Mouse (Mus musculus) limb, embryonic 14.5 days (tissue): ENCODE results near the gene Cpsf2. TPM values are rescaled to one million over a fixed set of nuclear protein-coding genes. Genes with fewer than 3 reads are reported as not detected.

Experiments
- ATAC-seq: fragments of 200-750 bp; cut with Nextera tagmentation; 2 replicates; pipeline ENCODE4 v1.8.0; 2017; ENCODE audit warnings: low read depth, moderate number of reproducible peaks, moderate TSS enrichment; ENCODE audit not compliant: low FRiP score
- DNase-seq: peaks from one replicate; pipeline ENCODE4 v3.0.0-alpha.2; 2015; ENCODE audit warnings: low spot score
- H3K27ac ChIP-seq: fragments of 300-500 bp; sonication (generic); replicated peaks from 2 replicates; pipeline ENCODE4 v1.5.1; 2014; ENCODE audit warnings: low read depth, mild to moderate bottlenecking, low read length, moderate library complexity, mixed read lengths
- H3K27me3 ChIP-seq: fragments of 300-500 bp; sonication (generic); 2 replicates; pipeline ENCODE4 v1.6.1; 2014; ENCODE audit warnings: low read length, mixed read lengths; ENCODE audit not compliant: control insufficient read depth, insufficient read depth
- H3K36me3 ChIP-seq: fragments of 300-500 bp; sonication (generic); 2 replicates; pipeline ENCODE4 v1.6.1; 2014; ENCODE audit warnings: mild to moderate bottlenecking, low read length, moderate library complexity, mixed read lengths; ENCODE audit not compliant: control insufficient read depth, insufficient read depth
- H3K4me1 ChIP-seq: fragments of 300-500 bp; sonication (generic); 2 replicates; pipeline ENCODE4 v1.6.1; 2014; ENCODE audit warnings: antibody characterized with exemption, low read length, mixed read lengths; ENCODE audit not compliant: control insufficient read depth, insufficient read depth
- H3K4me2 ChIP-seq: fragments of 300-500 bp; sonication (generic); replicated peaks from 2 replicates; pipeline ENCODE4 v1.6.1; 2014; ENCODE audit warnings: low read depth, mild to moderate bottlenecking, low read length, moderate library complexity; ENCODE audit not compliant: severe bottlenecking
- H3K4me3 ChIP-seq: fragments of 300-500 bp; sonication (generic); replicated peaks from 2 replicates; pipeline ENCODE4 v1.5.1; 2014; ENCODE audit warnings: low read length
- H3K9ac ChIP-seq: fragments of 300-500 bp; sonication (generic); 2 replicates; pipeline ENCODE4 v1.6.1; 2014; ENCODE audit warnings: mild to moderate bottlenecking, low read depth, low read length, moderate library complexity; ENCODE audit not compliant: severe bottlenecking
- H3K9me3 ChIP-seq: fragments of 300-500 bp; sonication (generic); 2 replicates; pipeline ENCODE4 v1.6.1; 2016; ENCODE audit warnings: low read length; ENCODE audit not compliant: control insufficient read depth
- POLR2A ChIP-seq: fragments of 200-500 bp; IDR thresholded peaks from 2 replicates; pipeline ENCODE4 v1.8.0; 2012; ENCODE audit warnings: inconsistent platforms, mild to moderate bottlenecking, moderate library complexity, borderline replicate concordance; ENCODE audit not compliant: insufficient read depth, insufficient read length; ENCODE audit errors: extremely low read depth
- WGBS: fragments of 180-500 bp; shearing (Covaris S2); extraction: QIAGEN DNeasy Blood & Tissue Kit; methylation state at CpG from one replicate; pipeline ENCODE4 v1.1.7; 2014; 5-methylcytosine and 5-hydroxymethylcytosine counted together
- polyA plus RNA-seq, 2 experiments: library from polyadenylated mRNA; depleted of rRNA in 1 of 2; stranded (reverse) in 1 of 2; unstranded in 1 of 2; fragments of >200 nt; fragmentation: Nextera tagmentation in 1 of 2; extraction: Ambion mirVana in 1 of 2; gene quantifications; 2 replicates each; pipeline versions ENCODE4 v1.2.1 to v1.2.3; 2012 to 2014

Cpsf2 gene
- polyA plus RNA-seq, 2 experiments, result 14.3 to 26.7 TPM

GRCm38 (mm10) chr12:102021923-102022322 is 46.1 kb downstream of the Cpsf2 start:
- ATAC-seq (no peak), DNase-seq (no peak)
- WGBS, result 82% methylated on average over 6 of the region's 6 CpGs
- Histone ChIP-seq H3K36me3 (no peaks in the 10 kb centered on the region), H3K27ac (no peak overlapping the region), H3K4me2 (no peak overlapping the region), H3K4me1 (no peaks in the 10 kb centered on the region), H3K4me3 (no peak overlapping the region), H3K27me3 (no peaks in the 10 kb centered on the region), H3K9ac (no peak overlapping the region), H3K9me3 (no peaks in the 10 kb centered on the region)
- no peak for TF ChIP-seq POLR2A

- Histone ChIP-seq H3K27ac (no peak overlapping the region), H3K4me2 (no peak overlapping the region), H3K36me3 (no peaks in the 10 kb centered on the region), H3K4me3 (no peak overlapping the region), H3K9ac (no peak overlapping the region), H3K9me3 (no peaks in the 10 kb centered on the region), H3K27me3 (no peaks in the 10 kb centered on the region), H3K4me1 (no peaks in the 10 kb centered on the region)
- DNase-seq (no peak), ATAC-seq (no peak)
- TF ChIP-seq POLR2A, result no peak
- 28% methylated on average over 7 of the region's 7 CpGs for WGBS
Observed at GRCm38 (mm10) chr12:102029184-102029583, 53.4 kb downstream of the Cpsf2 start.

- no peak overlapping the region for H3K4me2 ChIP-seq
- no peak for ATAC-seq
- WGBS, result 54% methylated on average over 4 of the region's 4 CpGs
Observed at GRCm38 (mm10) chr12:102029892-102030446, 54.2 kb downstream of the Cpsf2 start.

GRCm38 (mm10) chr12:102034934-102035333 is 59.1 kb downstream of the Cpsf2 start:
- ATAC-seq, result no peak
- Histone ChIP-seq H3K4me1 (no peaks in the 10 kb centered on the region), H3K27me3 (no peaks in the 10 kb centered on the region), H3K9ac (no peak overlapping the region), H3K27ac (no peak overlapping the region), H3K4me2 (no peak overlapping the region), H3K4me3 (no peak overlapping the region), H3K9me3 (no peaks in the 10 kb centered on the region), H3K36me3 (no peaks in the 10 kb centered on the region)
- no peak for TF ChIP-seq POLR2A
- DNase-seq, result no peak
- 78% methylated on average over 4 of the region's 4 CpGs for WGBS

More at GRCm38 (mm10) chr12:102029892-102030446, 54.2 kb downstream of the Cpsf2 start:
- Histone ChIP-seq H3K4me3 (no peak overlapping the region), H3K27me3 (no peaks in the 10 kb centered on the region), H3K27ac (no peak overlapping the region), H3K4me1 (no peaks in the 10 kb centered on the region), H3K36me3 (no peaks in the 10 kb centered on the region), H3K9me3 (no peaks in the 10 kb centered on the region), H3K9ac (no peak overlapping the region)
- no peak for TF ChIP-seq POLR2A
- DNase-seq, result no peak

- no peak for TF ChIP-seq POLR2A
- H3K9me3 ChIP-seq, result no peaks in the 10 kb centered on the region
- WGBS, result 95% methylated on average over 2 of the region's 2 CpGs
Observed at GRCm38 (mm10) chr12:102039861-102040260, 64.1 kb downstream of the Cpsf2 start.

GRCm38 (mm10) chr12:102041699-102042098 is 65.9 kb downstream of the Cpsf2 start:
- no peak for TF ChIP-seq POLR2A
- no peaks in the 10 kb centered on the region for H3K36me3 ChIP-seq
- DNase-seq, result no peak
- 29% methylated on average over 2 of the region's 2 CpGs for WGBS
- H3K9ac ChIP-seq, result no peak overlapping the region
- H3K4me1 ChIP-seq, result no peaks in the 10 kb centered on the region
- H3K27ac ChIP-seq, result no peak overlapping the region
- ATAC-seq, result no peak
- H3K4me3 ChIP-seq, result no peak overlapping the region
- H3K9me3 ChIP-seq, result no peaks in the 10 kb centered on the region
- H3K27me3 ChIP-seq, result no peaks in the 10 kb centered on the region
- H3K4me2 ChIP-seq, result no peak overlapping the region

More at GRCm38 (mm10) chr12:102039861-102040260, 64.1 kb downstream of the Cpsf2 start:
- no peak overlapping the region for H3K4me2 ChIP-seq
- H3K27me3 ChIP-seq, result no peaks in the 10 kb centered on the region
- H3K27ac ChIP-seq, result no peak overlapping the region
- H3K4me1 ChIP-seq, result no peaks in the 10 kb centered on the region
- no peaks in the 10 kb centered on the region for H3K36me3 ChIP-seq
- H3K9ac ChIP-seq, result no peak overlapping the region
- no peak overlapping the region for H3K4me3 ChIP-seq
- no peak for ATAC-seq
- DNase-seq, result no peak
